Mouse (Mus musculus): ENCODE measurements around the gene Washc2.

DNA sequence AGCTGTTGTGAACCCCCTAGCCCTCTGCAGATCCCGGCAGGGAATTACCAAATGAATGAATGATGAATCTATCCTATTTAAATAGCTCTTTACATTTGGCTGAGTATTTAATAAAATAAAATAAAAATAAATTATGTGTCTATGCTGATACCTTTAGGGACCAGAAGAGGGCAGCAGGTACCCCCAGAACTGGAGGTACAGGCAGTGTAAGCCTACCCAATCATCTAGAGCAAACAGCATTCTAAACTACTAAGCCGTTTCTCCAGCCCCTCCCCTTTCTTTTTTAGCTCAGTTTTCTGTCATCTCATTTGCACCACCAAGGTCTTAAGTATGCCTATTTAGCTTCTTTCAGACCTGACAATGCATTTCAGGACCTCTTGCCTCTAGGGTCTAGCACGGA lies 9.7 kb upstream of the Washc2 start:
- TF ChIP-seq CTCF (IDR thresholded peaks at IDR 0.05; ENCODE audit: low read depth) (peak; percentile 60), EP300 (IDR thresholded peaks at IDR 0.05; ENCODE audit: low read depth) (no peak)

Data from liver, embryonic 14.5 days (tissue).